Mouse (Mus musculus) intestine, embryonic 16.5 days (tissue): ENCODE data around the gene Slc17a9. TPM values are rescaled to one million over a fixed set of nuclear protein-coding genes. Genes with fewer than 3 reads are reported as not detected.
A peak's percentile ranks its signal among the peaks of the same experiment; 100 is the strongest.

Source experiments
- ATAC-seq: fragments of 200-750 bp; cut with Nextera tagmentation; 2 replicates; pipeline ENCODE4 v1.8.0; 2017; ENCODE audit warnings: moderate TSS enrichment, moderate library complexity
- H3K27ac ChIP-seq: fragments of 300-500 bp; sonication (generic); 2 replicates; pipeline ENCODE4 v1.5.1; 2014; ENCODE audit warnings: mild to moderate bottlenecking, low read length
- H3K27me3 ChIP-seq: fragments of 300-500 bp; sonication (generic); replicated peaks from 2 replicates; pipeline ENCODE4 v1.6.1; 2014; ENCODE audit warnings: low read length, control low read depth, mixed read lengths; ENCODE audit not compliant: control insufficient read depth, insufficient read depth
- H3K36me3 ChIP-seq: fragments of 300-500 bp; sonication (generic); 2 replicates; pipeline ENCODE4 v1.6.1; 2014; ENCODE audit warnings: low read length, control low read depth; ENCODE audit not compliant: control insufficient read depth, insufficient read depth
- H3K4me1 ChIP-seq: fragments of 300-500 bp; sonication (generic); 2 replicates; pipeline ENCODE4 v1.6.1; 2014; ENCODE audit warnings: low read length, control low read depth, mixed read lengths; ENCODE audit not compliant: control insufficient read depth, insufficient read depth
- H3K4me2 ChIP-seq: fragments of 300-500 bp; sonication (generic); 2 replicates; pipeline ENCODE4 v1.6.1; 2014; ENCODE audit warnings: low read depth, low read length, control low read depth
- H3K4me3 ChIP-seq: fragments of 300-500 bp; sonication (generic); 2 replicates; pipeline ENCODE4 v1.5.1; 2014; ENCODE audit warnings: mild to moderate bottlenecking, low read length
- H3K9ac ChIP-seq: fragments of 300-500 bp; sonication (generic); 2 replicates; pipeline ENCODE4 v1.6.1; 2014; ENCODE audit warnings: low read depth, low read length
- H3K9me3 ChIP-seq: fragments of 300-500 bp; sonication (generic); 2 replicates; pipeline ENCODE4 v1.6.1; 2016; ENCODE audit warnings: low read length, control low read depth; ENCODE audit not compliant: control insufficient read depth
- WGBS: fragments of 180-500 bp; shearing (Covaris S2); extraction: QIAGEN DNeasy Blood & Tissue Kit; methylation state at CpG from one replicate; pipeline ENCODE4 v1.1.7; 2014; 5-methylcytosine and 5-hydroxymethylcytosine counted together
- polyA plus RNA-seq: library from polyadenylated mRNA; unstranded; fragments of >200 nt; fragmentation: Nextera tagmentation; extraction: Ambion mirVana; gene quantifications from 2 replicates; pipeline ENCODE4 v1.2.1, GENCODE M21; 2015

Slc17a9 gene
- polyA plus RNA-seq, 1 experiment from 2014 or later, result 5.4 TPM

- Histone ChIP-seq H3K27me3 (no peaks in the 10 kb centered on the region), H3K4me1 (peaks cover 48% of the 10 kb centered on the region), H3K36me3 (no peaks in the 10 kb centered on the region), H3K9me3 (no peaks in the 10 kb centered on the region), H3K9ac (peak overlapping the region; percentile 81), H3K27ac (peak overlapping the region; percentile 96), H3K4me2 (peak overlapping the region; percentile 87), H3K4me3 (peak overlapping the region; percentile 69)
- 0 out of 2 replicates have a peak, but pooled peaks have one; percentile 10 for ATAC-seq
- WGBS, result 64% methylated on average over 5 of the region's 5 CpGs
Measured at GRCm38 (mm10) chr2:180700457-180700856, 24.6 kb upstream of the Slc17a9 start.

GRCm38 (mm10) chr2:180701053-180701766 is 23.9 kb upstream of the Slc17a9 start:
- peak; percentile 29 for ATAC-seq
- H3K27ac ChIP-seq, result peak overlapping the region; percentile 96
- H3K9ac ChIP-seq, result peak overlapping the region; percentile 81
- no peaks in the 10 kb centered on the region for H3K9me3 ChIP-seq
- peak overlapping the region; percentile 87 for H3K4me2 ChIP-seq
- H3K36me3 ChIP-seq, result no peaks in the 10 kb centered on the region
- peaks cover 48% of the 10 kb centered on the region for H3K4me1 ChIP-seq
- no peaks in the 10 kb centered on the region for H3K27me3 ChIP-seq
- peak overlapping the region; percentile 69 for H3K4me3 ChIP-seq
- WGBS, result 5% methylated on average over 26 of the region's 26 CpGs

GRCm38 (mm10) chr2:180701767-180702621 is 23.1 kb upstream of the Slc17a9 start:
- H3K27me3 ChIP-seq, result no peaks in the 10 kb centered on the region
- H3K27ac ChIP-seq, result peak overlapping the region; percentile 96
- H3K9ac ChIP-seq, result peak overlapping the region; percentile 81
- peak overlapping the region; percentile 88 for H3K4me2 ChIP-seq
- peaks cover 46% of the 10 kb centered on the region for H3K4me1 ChIP-seq
- no peaks in the 10 kb centered on the region for H3K9me3 ChIP-seq
- WGBS, result under 1% methylated on average over 66 of the region's 66 CpGs
- peak overlapping the region; percentile 69 for H3K4me3 ChIP-seq
- ATAC-seq, result peak; percentile 94
- H3K36me3 ChIP-seq, result no peaks in the 10 kb centered on the region

- H3K4me2 ChIP-seq, result peak overlapping the region; percentile 88
- no peak for ATAC-seq
- peak overlapping the region; percentile 96 for H3K27ac ChIP-seq
- no peaks in the 10 kb centered on the region for H3K36me3 ChIP-seq
- no peaks in the 10 kb centered on the region for H3K9me3 ChIP-seq
- 19% methylated on average over 4 of the region's 4 CpGs for WGBS
- no peaks in the 10 kb centered on the region for H3K27me3 ChIP-seq
- peak overlapping the region; percentile 81 for H3K9ac ChIP-seq
- peak overlapping the region; percentile 69 for H3K4me3 ChIP-seq
- H3K4me1 ChIP-seq, result peaks cover 46% of the 10 kb centered on the region
Measured at GRCm38 (mm10) chr2:180702701-180703149, 22.3 kb upstream of the Slc17a9 start.

- Histone ChIP-seq H3K36me3 (no peaks in the 10 kb centered on the region), H3K4me1 (peaks cover 47% of the 10 kb centered on the region), H3K9ac (no peak overlapping the region), H3K4me2 (peak overlapping the region; percentile 88; the same call in 1 of the 2 replicates), H3K27ac (peak overlapping the region; percentile 96), H3K4me3 (no peak overlapping the region), H3K9me3 (no peaks in the 10 kb centered on the region), H3K27me3 (no peaks in the 10 kb centered on the region)
- 65% methylated on average over 5 of the region's 5 CpGs for WGBS
- ATAC-seq, result no peak
Measured at GRCm38 (mm10) chr2:180703175-180703574, 21.9 kb upstream of the Slc17a9 start.

- ATAC-seq, result no peak
- H3K27me3 ChIP-seq, result no peaks in the 10 kb centered on the region
- no peaks in the 10 kb centered on the region for H3K36me3 ChIP-seq
- no peak overlapping the region for H3K9ac ChIP-seq
- WGBS, result 76% methylated on average over 3 of the region's 3 CpGs
- peaks cover 51% of the 10 kb centered on the region for H3K4me1 ChIP-seq
- peak overlapping the region; percentile 36; the same call in 1 of the 2 replicates for H3K27ac ChIP-seq
- H3K4me2 ChIP-seq, result no peak overlapping the region
- H3K9me3 ChIP-seq, result no peaks in the 10 kb centered on the region
- no peak overlapping the region for H3K4me3 ChIP-seq
Measured at GRCm38 (mm10) chr2:180703645-180704359, 21.3 kb upstream of the Slc17a9 start.

GRCm38 (mm10) chr2:180704591-180704990 is 20.5 kb upstream of the Slc17a9 start:
- peaks cover 47% of the 10 kb centered on the region for H3K4me1 ChIP-seq
- H3K27me3 ChIP-seq, result no peaks in the 10 kb centered on the region
- no peak overlapping the region for H3K4me2 ChIP-seq
- 70% methylated on average over 8 of the region's 8 CpGs for WGBS
- H3K9ac ChIP-seq, result 0 out of 2 replicates have a peak overlapping the region, but pooled peaks have one; percentile 2
- H3K36me3 ChIP-seq, result no peaks in the 10 kb centered on the region
- H3K9me3 ChIP-seq, result no peaks in the 10 kb centered on the region
- H3K4me3 ChIP-seq, result no peak overlapping the region
- no peak for ATAC-seq
- H3K27ac ChIP-seq, result peak overlapping the region; percentile 53; the same call in 1 of the 2 replicates

- Histone ChIP-seq H3K9ac (0 out of 2 replicates have a peak overlapping the region, but pooled peaks have one; percentile 2), H3K27ac (peak overlapping the region; percentile 53; the same call in 1 of the 2 replicates), H3K27me3 (no peaks in the 10 kb centered on the region), H3K4me1 (peaks cover 43% of the 10 kb centered on the region), H3K4me2 (no peak overlapping the region), H3K36me3 (no peaks in the 10 kb centered on the region), H3K9me3 (no peaks in the 10 kb centered on the region), H3K4me3 (no peak overlapping the region)
- ATAC-seq, result no peak
- WGBS, result 73% methylated on average over 3 of the region's 3 CpGs
Measured at GRCm38 (mm10) chr2:180705066-180705465, 20.0 kb upstream of the Slc17a9 start.

GRCm38 (mm10) chr2:180705975-180706374 is 19.1 kb upstream of the Slc17a9 start:
- Histone ChIP-seq H3K27me3 (no peaks in the 10 kb centered on the region), H3K4me1 (peaks cover 35% of the 10 kb centered on the region), H3K4me2 (no peak overlapping the region), H3K4me3 (no peak overlapping the region), H3K27ac (no peak overlapping the region), H3K36me3 (no peaks in the 10 kb centered on the region), H3K9ac (no peak overlapping the region), H3K9me3 (no peaks in the 10 kb centered on the region)
- no peak for ATAC-seq
- WGBS, result 96% methylated on average over 5 of the region's 5 CpGs
